Mouse (Mus musculus) v-Abl transformed pro-B cells (cell line): ENCODE measurements around the gene Mast2.

Experiments
- in situ Hi-C, 2 experiments: fragments of 400-800 bp; cut with MboI; formaldehyde crosslinking; loops; one replicate each; pipeline ENCODE4 v1.15.1; 2025; ENCODE audit not compliant: unreplicated experiment in 2 of 2

Mast2 gene

DNA sequence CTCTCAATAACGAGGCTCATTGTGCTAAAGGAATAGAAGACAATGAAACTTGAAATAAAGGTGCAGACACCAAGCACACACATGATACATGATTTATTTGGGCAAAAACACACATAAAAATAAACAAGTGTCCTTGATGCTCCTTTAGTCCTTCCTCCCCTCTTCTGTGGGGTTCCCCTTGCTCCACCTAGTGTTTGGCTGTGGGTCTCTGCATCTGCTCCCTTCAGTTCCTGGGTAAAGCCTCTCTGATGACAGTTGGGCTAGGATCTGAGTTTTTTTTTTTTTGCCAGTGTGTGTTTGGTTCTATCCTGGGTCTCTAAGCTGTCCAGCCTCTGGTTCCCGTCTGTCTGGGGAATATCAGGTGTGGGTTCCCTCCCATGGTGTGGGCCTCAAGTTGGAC is 181.8 kb downstream of the Mast2 start:
- in situ Hi-C loops: no loop called here

DNA sequence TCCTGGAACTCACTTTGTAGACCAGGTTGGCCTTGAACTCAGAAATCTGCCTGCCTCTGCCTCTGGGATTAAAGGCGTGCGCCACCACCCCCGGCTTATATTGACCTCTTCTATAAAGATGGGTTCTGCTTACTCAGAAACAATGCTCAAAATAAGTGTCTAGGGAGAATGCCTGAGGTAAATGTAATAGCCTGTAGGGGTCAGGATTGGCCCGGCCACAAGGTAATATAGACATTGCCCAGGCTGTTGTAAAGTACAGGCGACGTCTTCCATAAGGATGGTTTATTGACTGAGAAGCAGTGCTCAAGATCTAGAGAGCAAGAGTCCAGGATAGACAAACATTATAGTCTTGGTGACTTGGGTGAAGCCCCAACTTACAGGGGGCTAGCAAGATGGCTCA is 195.8 kb downstream of the Mast2 start:
- in situ Hi-C loops: no loop called here
